Mouse (Mus musculus) naive thymus-derived CD4-positive, alpha-beta T cell, adult 5 months (primary cell): ENCODE measurements around the gene Olfr190. TPM values are rescaled to one million over a fixed set of nuclear protein-coding genes. Genes with fewer than 3 reads are reported as not detected.

Experiments
- polyA plus RNA-seq: library from polyadenylated mRNA; unstranded; fragments of 100-300 nt; shearing (Covaris generic); gene quantifications from one replicate; pipeline ENCODE4 v1.2.1, GENCODE M21; 2017

Olfr190 gene
- 0.15 TPM for polyA plus RNA-seq

GRCm38 (mm10) chr16:59077905-59078304, at the start of gene Olfr190:
Gene Olfr190, minus strand, starts transcription at chr16:59078005.

GRCm38 (mm10) chr16:59120969-59121368, 43.2 kb upstream of the Olfr190 start, which contains the start of gene Olfr194:
Gene Olfr194, minus strand, starts transcription at chr16:59121069.

GRCm38 (mm10) chr16:59111781-59112180, 34.0 kb upstream of the Olfr190 start, which contains the start of gene Olfr193:
Gene Olfr193, minus strand, starts transcription at chr16:59111881.

DNA sequence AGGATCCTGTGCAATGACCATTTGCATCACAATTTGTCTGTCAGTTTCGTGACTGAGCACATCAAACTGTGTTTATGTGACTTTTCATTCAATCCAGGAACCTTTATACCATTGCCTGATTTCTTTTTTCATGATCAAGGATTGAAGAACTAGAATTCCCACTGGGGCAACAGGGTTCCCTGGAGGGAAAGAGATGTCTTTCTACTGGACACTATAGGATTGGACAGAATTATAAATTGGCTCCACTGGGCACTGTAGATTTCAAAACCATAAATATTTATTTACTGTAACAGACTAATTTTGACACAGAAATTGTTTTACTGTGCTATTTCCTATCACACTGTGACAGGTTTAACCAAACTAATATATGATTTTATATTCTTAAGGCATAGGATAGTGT, 11.9 kb upstream of the Olfr190 start, which contains the start of gene Olfr191:
Olfr191 (minus strand) TSS at position 101 of the 400 bp plus-strand sequence.

GRCm38 (mm10) chr16:59039710-59040109, 38.1 kb downstream of the Olfr190 start, which contains the start of gene Olfr187:
Gene Olfr187, minus strand, starts transcription at chr16:59039767.

GRCm38 (mm10) chr16:59030191-59030590, 47.6 kb downstream of the Olfr190 start, which contains the start of gene Olfr186:
Gene Olfr186, minus strand, starts transcription at chr16:59030291.

Other genes with a start within 250 kb of the Olfr190 start
- not detected for gene Olfr177, start 203.2 kb downstream of the Olfr190 start, polyA plus RNA-seq
- gene Olfr178, start 185.9 kb downstream of the Olfr190 start, polyA plus RNA-seq = not detected
- not detected for gene Olfr181, start 149.2 kb downstream of the Olfr190 start, polyA plus RNA-seq
- not detected for gene Olfr180, start 148.6 kb downstream of the Olfr190 start, polyA plus RNA-seq
- gene Olfr183, start 82.6 kb downstream of the Olfr190 start, polyA plus RNA-seq = 0.15 TPM
- gene Olfr186, start 47.7 kb downstream of the Olfr190 start, polyA plus RNA-seq = not detected
- not detected for gene Olfr187, start 38.2 kb downstream of the Olfr190 start, polyA plus RNA-seq
- gene Olfr191, start 11.8 kb upstream of the Olfr190 start, polyA plus RNA-seq = not detected
- gene Olfr193, start 33.9 kb upstream of the Olfr190 start, polyA plus RNA-seq = not detected
- gene Olfr194, start 43.1 kb upstream of the Olfr190 start, polyA plus RNA-seq = not detected
- not detected for gene Olfr195, start 69.0 kb upstream of the Olfr190 start, polyA plus RNA-seq
- gene Olfr196, start 92.4 kb upstream of the Olfr190 start, polyA plus RNA-seq = 0.67 TPM
- gene Olfr198, start 125.5 kb upstream of the Olfr190 start, polyA plus RNA-seq = not detected
- gene Olfr199, start 141.8 kb upstream of the Olfr190 start, polyA plus RNA-seq = not detected
- not detected for gene Olfr201, start 194.6 kb upstream of the Olfr190 start, polyA plus RNA-seq
- gene Olfr202, start 208.8 kb upstream of the Olfr190 start, polyA plus RNA-seq = not detected
- not detected for gene Olfr203, start 220.9 kb upstream of the Olfr190 start, polyA plus RNA-seq
- gene Olfr204, start 240.2 kb upstream of the Olfr190 start, polyA plus RNA-seq = not detected